Mouse (Mus musculus) B cell, adult 2 months (primary cell): ENCODE results near the gene Gm20817.
"Not testable (repeated sequence)": the region's sequence is repeated elsewhere in the genome, so short reads cannot be mapped to it uniquely, and the experiment has no call there.

ENCODE experiments used
- DNase-seq, 2 experiments: peaks; one replicate each; pipeline ENCODE4 v3.0.0; 2022

Gene Gm20817

DNA sequence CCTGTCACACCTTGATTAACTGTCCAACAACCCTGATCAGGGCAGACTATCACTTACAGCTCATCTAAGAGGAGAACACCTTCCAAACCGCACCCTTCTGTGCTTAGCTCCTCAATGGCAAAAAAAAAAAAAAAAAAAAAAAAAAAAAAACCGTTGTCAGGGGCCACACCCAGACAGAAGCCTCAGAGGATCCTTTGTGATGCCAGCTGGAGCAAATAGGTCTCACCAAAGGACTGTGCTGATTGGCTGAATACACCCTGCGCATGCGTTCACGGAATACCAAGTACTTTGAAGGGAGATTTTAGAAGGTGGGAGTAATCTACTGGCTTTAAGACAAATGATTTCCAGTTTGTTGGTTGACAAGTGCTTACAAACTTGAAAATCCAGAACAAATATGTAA, at the start of gene Gm20817:
Gm20817 (minus strand) TSS at position 101 of the 400 bp plus-strand sequence.
- not testable (repeated sequence) for DNase-seq
